Mouse (Mus musculus) gastrocnemius, adult 8-10 months (tissue): Measurements from ENCODE around the gene AC124108.1. TPM values are rescaled to one million over a fixed set of nuclear protein-coding genes. Genes with fewer than 3 reads are reported as not detected.

Source experiments
- DNase-seq, 2 experiments: peaks; one replicate each; pipeline ENCODE4 v3.0.0; 2022; ENCODE audit warnings: low spot score in 2 of 2
- total RNA-seq, 4 experiments: library from RNA; stranded (reverse); gene quantifications; 2 replicates each; pipeline ENCODE4 v1.2.4; 2022

The AC124108.1 gene
- total RNA-seq, 4 experiments from 2014 or later: not detected

GRCm38 (mm10) chr1:132164780-132165518 lies 26.3 kb upstream of the AC124108.1 start:
- no peak for DNase-seq

DNA sequence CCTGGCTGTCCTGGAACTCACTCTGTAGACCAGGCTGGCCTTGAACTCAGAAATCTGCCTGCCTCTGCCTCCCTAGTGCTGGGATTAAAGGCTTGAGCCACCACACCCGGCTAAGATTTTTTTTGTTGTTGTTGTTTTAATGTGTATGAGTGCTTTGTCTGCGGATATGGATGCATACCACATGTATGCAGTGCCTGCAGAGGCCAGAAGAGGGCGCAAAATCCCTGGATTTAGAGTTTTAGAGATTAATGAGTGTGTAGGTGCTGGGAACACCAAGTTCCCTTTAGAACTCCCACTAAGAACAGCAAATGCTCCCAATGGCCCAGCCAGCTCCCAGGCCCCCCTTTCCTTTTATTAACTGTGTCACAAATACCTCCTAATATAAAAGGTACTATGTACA lies 25.4 kb upstream of the AC124108.1 start:
- DNase-seq: no peak

DNA sequence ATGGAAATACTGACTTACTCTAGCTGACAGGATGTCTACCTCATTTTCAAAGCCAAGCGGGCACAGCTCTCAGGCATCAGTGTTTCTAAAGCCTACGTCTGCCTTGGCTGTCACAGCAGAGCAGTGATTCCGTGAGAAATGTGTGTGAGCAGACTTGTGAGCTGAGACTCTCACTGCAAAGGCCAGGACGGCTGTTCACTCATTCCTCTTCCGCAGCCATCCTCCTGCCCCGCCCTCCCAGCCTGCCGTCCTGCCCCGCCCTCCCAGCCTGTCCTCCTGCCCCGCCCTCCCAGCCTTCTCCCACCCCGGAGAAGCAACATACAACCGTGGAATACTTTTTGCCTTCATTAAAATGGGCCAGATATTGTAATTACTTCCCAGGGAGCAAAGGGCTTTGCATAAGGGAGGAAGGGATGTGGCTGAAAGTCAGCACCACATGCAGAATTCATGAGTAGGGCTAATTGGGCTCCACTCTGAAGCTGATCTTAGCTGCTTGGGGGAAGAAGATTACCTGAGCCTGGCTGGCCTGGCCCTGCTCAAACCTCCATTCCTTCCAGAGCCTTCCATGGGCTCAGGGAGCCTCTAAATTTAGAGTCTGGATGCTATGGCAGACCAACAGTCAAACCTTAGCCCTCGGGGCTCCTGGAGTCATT lies 23.0 kb upstream of the AC124108.1 start:
- no peak for DNase-seq

- no peak for DNase-seq
These were observed 20.6 kb upstream of the AC124108.1 start for GRCm38 (mm10) chr1:132170698-132171097.

GRCm38 (mm10) chr1:132171619-132172018 lies 19.6 kb upstream of the AC124108.1 start:
- no peak for DNase-seq

GRCm38 (mm10) chr1:132186303-132186702 lies 5.0 kb upstream of the AC124108.1 start:
- DNase-seq: no peak

GRCm38 (mm10) chr1:132188442-132189066 lies 2.7 kb upstream of the AC124108.1 start:
- DNase-seq: no peak

- no peak for DNase-seq
These were observed 2.0 kb upstream of the AC124108.1 start for GRCm38 (mm10) chr1:132189231-132189630.

DNA sequence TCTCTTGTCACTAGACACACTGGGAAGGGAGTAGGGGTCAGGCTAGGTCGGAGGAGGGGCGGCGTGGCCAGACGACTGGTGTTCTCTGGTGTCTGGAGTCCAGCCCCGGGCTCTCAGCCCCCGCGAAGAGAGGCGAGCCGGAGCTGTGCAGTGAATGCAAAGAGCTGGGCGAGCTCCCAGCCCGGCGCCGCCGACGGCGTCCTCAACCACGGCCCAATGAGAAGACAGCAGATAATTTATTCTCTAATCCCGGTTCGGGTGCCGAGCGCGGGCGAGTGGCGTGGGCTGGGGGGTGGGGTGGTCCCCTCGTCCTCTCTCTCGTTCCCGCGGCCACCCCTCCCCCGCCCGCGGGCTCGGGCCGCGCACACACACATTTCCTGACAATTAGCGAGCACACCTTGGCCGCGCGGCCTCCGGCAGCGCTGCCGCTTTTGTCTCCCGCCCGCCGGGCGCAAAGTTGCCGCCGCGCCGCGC lies 1.2 kb upstream of the AC124108.1 start:
- no peak for DNase-seq

GRCm38 (mm10) chr1:132190621-132191092 lies 600 bp upstream of the AC124108.1 start:
- DNase-seq: no peak

DNA sequence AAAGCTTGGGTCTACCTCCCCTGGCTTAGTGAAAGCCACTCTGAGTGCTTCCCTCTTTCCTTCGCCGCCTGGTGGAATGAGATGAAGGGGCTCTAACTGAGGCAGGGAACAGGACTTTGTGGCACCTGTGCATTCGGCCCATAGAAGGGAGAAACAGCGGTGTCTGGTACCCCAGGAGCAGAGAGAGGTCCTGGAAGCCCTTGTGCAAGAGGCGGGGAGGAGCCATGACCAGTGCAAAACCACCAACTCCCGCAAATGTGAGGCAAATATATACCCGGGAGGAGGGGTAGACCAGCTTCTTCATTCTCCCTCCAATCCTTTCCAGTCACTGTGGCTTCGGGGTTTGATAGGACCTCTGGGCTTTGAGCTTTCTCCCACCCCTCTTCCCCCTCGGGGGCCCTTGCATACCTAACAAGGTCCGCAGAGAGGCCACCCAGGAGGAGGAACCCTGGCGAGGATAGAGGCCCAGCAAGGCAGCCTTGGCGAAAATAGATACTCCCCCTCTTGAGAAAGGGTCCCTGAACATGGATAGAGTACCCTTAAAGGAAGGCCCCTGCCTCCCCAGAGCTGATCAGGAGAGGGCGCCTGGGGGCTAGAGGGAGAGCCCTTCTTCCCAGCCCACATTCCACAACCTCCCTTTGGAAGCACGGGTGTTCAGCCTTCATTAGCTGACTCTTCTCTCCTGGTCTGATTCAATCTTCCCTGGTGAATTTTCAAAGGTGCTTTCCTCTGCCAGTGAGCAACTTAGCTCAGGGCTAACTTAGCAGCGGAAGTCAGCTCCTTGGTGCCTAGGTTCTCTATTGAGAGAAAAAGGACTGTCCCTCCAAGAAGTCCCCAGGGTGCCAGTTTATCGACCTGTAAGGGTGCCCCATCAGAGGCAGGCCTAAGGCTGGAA lies 776 bp downstream of the AC124108.1 start:
- DNase-seq: no peak

DNA sequence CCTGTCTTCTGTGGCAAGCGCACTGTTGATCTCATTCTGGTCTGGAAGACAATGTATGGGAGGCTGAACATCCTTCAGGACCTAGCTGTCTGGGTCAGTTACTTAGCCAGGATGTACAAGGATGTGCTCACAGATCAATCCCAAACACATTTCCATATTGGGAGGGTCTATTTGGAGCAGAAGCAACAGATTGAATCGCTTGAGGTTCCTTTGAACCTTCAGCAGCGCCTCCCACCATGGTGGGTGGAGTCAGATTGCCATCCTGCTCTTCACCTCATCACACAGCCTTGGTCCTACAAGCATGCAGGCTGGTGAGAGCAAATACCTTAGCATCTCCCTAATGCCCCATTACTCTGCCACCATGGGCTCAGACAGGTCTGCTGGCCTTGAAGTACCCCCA lies 2.5 kb downstream of the AC124108.1 start:
- DNase-seq: no peak

GRCm38 (mm10) chr1:132194624-132195023 lies 3.4 kb downstream of the AC124108.1 start:
- DNase-seq: no peak

- no peak for DNase-seq
These were observed 3.8 kb downstream of the AC124108.1 start for GRCm38 (mm10) chr1:132195100-132195499.

- no peak for DNase-seq
These were observed 4.4 kb downstream of the AC124108.1 start for GRCm38 (mm10) chr1:132195681-132196080.

DNA sequence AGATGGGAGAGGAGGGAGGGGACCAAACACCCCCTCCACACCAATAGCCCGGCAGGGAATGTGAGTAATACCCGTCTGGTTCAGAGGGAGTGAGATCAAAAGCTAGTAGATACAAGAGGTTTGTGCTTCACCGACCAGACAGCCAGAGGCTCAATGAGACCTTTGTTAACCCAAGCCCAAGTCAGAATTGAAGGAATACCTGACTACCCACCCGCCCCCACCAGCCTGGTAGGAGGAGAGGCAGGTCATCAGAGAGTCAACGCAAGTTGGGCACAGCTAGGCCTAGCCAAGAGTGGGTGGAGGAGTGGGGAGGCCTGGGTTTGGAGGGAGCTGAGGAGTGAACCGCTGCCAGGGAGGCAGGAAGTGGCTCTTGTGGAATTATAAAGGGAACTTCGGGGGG lies 5.1 kb downstream of the AC124108.1 start:
- no peak for DNase-seq

DNA sequence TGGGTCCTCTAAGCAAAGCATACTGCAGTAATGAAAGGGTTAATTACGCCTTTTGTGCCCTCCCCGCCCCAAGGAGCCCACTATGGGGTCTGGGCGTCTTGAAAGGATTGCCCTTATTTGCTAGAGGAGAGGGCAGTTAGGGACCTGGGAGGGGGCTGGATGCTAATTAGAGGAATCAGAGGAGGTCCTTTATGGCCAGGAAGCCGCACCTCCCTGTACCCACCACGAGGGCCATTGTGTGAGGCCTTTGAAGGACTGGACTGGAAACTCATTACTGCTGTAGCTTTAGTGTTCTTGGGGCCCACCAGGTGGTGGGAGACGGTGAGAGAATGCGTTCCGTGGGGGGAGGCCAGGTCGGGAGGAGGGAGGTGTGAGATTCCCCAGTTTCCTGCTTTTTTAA lies 6.4 kb downstream of the AC124108.1 start:
- DNase-seq: no peak

DNA sequence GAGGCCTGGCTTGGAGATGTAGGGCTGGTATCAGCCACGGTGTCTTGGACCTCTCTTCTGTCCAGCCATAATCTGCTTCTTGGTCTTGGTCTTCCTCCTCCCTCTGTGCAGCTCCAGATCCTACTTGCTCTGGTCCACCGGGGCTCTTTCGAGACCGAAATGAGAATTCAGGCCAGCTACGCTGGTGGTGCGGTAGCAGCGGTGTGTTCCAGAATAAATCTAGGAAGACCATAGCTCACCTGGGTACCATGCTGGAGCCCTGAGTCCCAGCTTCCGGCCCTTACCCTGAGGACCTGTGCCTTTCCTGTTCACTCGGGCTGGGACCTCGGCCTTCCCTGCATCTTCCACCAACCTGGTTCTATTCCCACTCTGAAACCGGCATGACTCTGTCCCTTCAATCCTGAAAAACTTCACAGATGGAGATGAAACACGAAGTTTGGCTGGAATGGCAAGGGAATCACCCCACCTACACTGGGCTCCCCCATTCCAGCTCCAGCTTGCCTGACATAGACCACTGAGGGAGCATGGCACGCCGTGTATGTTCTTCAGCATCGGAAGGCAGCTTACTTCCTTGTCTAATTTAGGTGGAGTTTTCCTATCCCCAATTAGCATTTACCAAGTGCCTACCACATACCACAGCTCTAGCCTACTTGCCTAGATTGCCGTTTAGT lies 7.3 kb downstream of the AC124108.1 start:
- no peak for DNase-seq

GRCm38 (mm10) chr1:132199244-132199643 lies 8.0 kb downstream of the AC124108.1 start:
- no peak for DNase-seq

DNA sequence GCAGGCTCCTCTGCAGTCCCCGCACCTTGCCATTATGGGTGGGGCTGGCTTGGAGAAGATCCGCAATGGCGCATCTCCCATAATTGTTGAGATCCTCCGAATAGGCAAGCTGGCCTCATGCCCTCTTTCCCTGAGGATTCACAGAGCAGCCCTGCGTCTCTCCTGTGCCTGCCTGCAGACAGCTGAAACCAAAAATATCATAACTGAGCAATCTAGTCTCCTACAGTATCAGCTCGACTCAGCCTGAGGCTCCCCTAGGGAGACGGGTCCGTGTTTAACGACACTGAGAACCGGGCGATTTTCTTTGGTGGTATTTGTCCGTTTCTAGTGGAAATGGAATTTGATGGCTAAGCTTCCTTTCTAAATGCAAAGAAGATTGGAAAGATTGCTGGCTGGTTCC lies 8.7 kb downstream of the AC124108.1 start:
- DNase-seq: no peak
